Mouse (Mus musculus): ENCODE measurements around the gene Cenpj. TPM values are rescaled to one million over a fixed set of nuclear protein-coding genes. Genes with fewer than 3 reads are reported as not detected.

Cenpj gene
- total RNA-seq, 2 experiments from 2014 or later: 1.1 to 2.9 TPM

GRCm38 (mm10) chr14:56514775-56515174, 60.5 kb downstream of the Cenpj start:
- DNase-seq: no peak
- intact Hi-C loops (cut with DNase I): no loop called here
- no peak for TF ChIP-seq CTCF (IDR thresholded peaks at IDR 0.05)
- Histone ChIP-seq H3K27ac (no peak overlapping the region), H3K4me3 (no peak overlapping the region)

GRCm38 (mm10) chr14:56512084-56512483, 63.1 kb downstream of the Cenpj start:
- TF ChIP-seq CTCF (IDR thresholded peaks at IDR 0.05): peak; percentile 14; the same call in 1 of the 2 replicates
- H3K4me3 ChIP-seq: no peak overlapping the region
- DNase-seq: no peak
- intact Hi-C loops (cut with DNase I): no loop called here
- H3K27ac ChIP-seq: no peak overlapping the region

- no peak overlapping the region for H3K4me3 ChIP-seq
- TF ChIP-seq CTCF (IDR thresholded peaks at IDR 0.05): no peak
- intact Hi-C loops (cut with DNase I): no loop called here
- DNase-seq: no peak
- no peak overlapping the region for H3K27ac ChIP-seq
Observed at GRCm38 (mm10) chr14:56506743-56507142, 68.5 kb downstream of the Cenpj start.

- intact Hi-C loops (cut with DNase I): no loop called here
- no peak overlapping the region for H3K4me3 ChIP-seq
- TF ChIP-seq CTCF (IDR thresholded peaks at IDR 0.05): no peak
- H3K27ac ChIP-seq: no peak overlapping the region
- DNase-seq: no peak
Observed at GRCm38 (mm10) chr14:56502407-56502806, 72.8 kb downstream of the Cenpj start.

GRCm38 (mm10) chr14:56489806-56490205, 85.4 kb downstream of the Cenpj start:
- TF ChIP-seq CTCF (IDR thresholded peaks at IDR 0.05): no peak

More at GRCm38 (mm10) chr14:56489806-56490205, 85.4 kb downstream of the Cenpj start:
- intact Hi-C loops (cut with DNase I): no loop called here
- Histone ChIP-seq H3K27ac (no peak overlapping the region), H3K4me3 (no peak overlapping the region)
- no peak for DNase-seq

Other genes with a start within 250 kb of the Cenpj start
- not detected for gene Atp12a, start 210.4 kb downstream of the Cenpj start, total RNA-seq (2021)
- under 1 TPM in 1 of 2 experiments, not detected in 1; 0.20 TPM for gene Rnf17, start 172.8 kb downstream of the Cenpj start, total RNA-seq (2021)
- gene Parp4, start 194 bp upstream of the Cenpj start, total RNA-seq (2021): 10 to 100 TPM; 14.5 to 19.7 TPM
- gene Mphosph8, start 92.8 kb upstream of the Cenpj start, total RNA-seq (2021): 10 to 100 TPM; 14.0 to 15.0 TPM
- gene Pspc1, start 202.9 kb upstream of the Cenpj start, total RNA-seq (2021): 10 to 100 TPM in 1 of 2 experiments, 1 to 10 TPM in 1; 9.5 to 12.1 TPM
- 10 to 100 TPM; 18.5 to 22.5 TPM for gene Zmym5, start 236.3 kb upstream of the Cenpj start, total RNA-seq (2021)